Mouse (Mus musculus) midbrain, embryonic 16.5 days (tissue): Measurements from ENCODE around the gene Antxr2. TPM values are rescaled to one million over a fixed set of nuclear protein-coding genes. Genes with fewer than 3 reads are reported as not detected.

Experiments
- ATAC-seq: fragments of 200-750 bp; cut with Nextera tagmentation; 2 replicates; pipeline ENCODE4 v1.8.0; 2017; ENCODE audit warnings: moderate TSS enrichment
- H3K27ac ChIP-seq: fragments of 300-500 bp; sonication (generic); 2 replicates; pipeline ENCODE4 v1.5.1; 2014; ENCODE audit warnings: mild to moderate bottlenecking, low read length, mixed read lengths
- H3K27me3 ChIP-seq: fragments of 300-500 bp; sonication (generic); 2 replicates; pipeline ENCODE4 v1.6.1; 2014; ENCODE audit warnings: low read depth, low read length, mixed read lengths; ENCODE audit not compliant: control insufficient read depth, insufficient read depth
- H3K36me3 ChIP-seq: fragments of 300-500 bp; sonication (generic); 2 replicates; pipeline ENCODE4 v1.6.1; 2014; ENCODE audit warnings: mild to moderate bottlenecking, low read length, moderate library complexity, mixed read lengths; ENCODE audit not compliant: control insufficient read depth, insufficient read depth
- H3K4me1 ChIP-seq: fragments of 300-500 bp; sonication (generic); 2 replicates; pipeline ENCODE4 v1.6.1; 2014; ENCODE audit warnings: mild to moderate bottlenecking, low read length, mixed read lengths; ENCODE audit not compliant: control insufficient read depth, insufficient read depth
- H3K4me2 ChIP-seq: fragments of 300-500 bp; sonication (generic); 2 replicates; pipeline ENCODE4 v1.6.1; 2014; ENCODE audit warnings: mild to moderate bottlenecking, low read length, mixed read lengths
- H3K4me3 ChIP-seq: fragments of 300-500 bp; sonication (generic); 2 replicates; pipeline ENCODE4 v1.5.1; 2014; ENCODE audit warnings: low read depth, mild to moderate bottlenecking, low read length, moderate library complexity, mixed read lengths
- H3K9ac ChIP-seq: fragments of 300-500 bp; sonication (generic); 2 replicates; pipeline ENCODE4 v1.6.1; 2014; ENCODE audit warnings: low read depth, low read length, mixed read lengths
- H3K9me3 ChIP-seq: fragments of 300-500 bp; sonication (generic); replicated peaks from 2 replicates; pipeline ENCODE4 v1.6.1; 2014; ENCODE audit warnings: mild to moderate bottlenecking, low read length, mixed read lengths; ENCODE audit not compliant: control insufficient read depth, poor library complexity, severe bottlenecking
- WGBS: fragments of 180-500 bp; shearing (Covaris S2); extraction: QIAGEN DNeasy Blood & Tissue Kit; methylation state at CpG from one replicate; pipeline ENCODE4 v1.1.7; 2014; 5-methylcytosine and 5-hydroxymethylcytosine counted together
- polyA plus RNA-seq: library from polyadenylated mRNA; unstranded; fragments of >200 nt; fragmentation: Nextera tagmentation; extraction: Ambion mirVana; gene quantifications from 2 replicates; pipeline ENCODE4 v1.2.1, GENCODE M21; 2015

Antxr2 gene
- polyA plus RNA-seq, 1 experiment from 2014 or later: 2.4 TPM

DNA sequence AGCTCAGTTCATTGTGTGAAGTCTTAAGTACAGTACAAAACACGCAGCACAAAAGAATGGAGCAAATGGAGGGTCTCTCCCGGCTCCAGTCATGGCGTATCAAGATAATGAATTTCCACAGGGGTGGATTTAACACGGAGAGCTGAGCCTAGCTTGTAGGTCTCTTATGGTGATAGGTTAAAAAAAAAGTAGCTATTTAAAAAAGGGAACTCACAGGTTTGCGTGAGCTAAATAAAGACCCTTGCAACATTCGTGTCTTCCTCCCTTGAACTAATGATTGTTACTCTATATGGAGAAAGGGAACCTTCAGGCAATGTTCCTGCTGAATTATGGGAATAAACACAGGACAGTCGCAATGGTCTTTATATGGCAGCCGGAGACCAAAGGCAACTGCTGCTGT lies 150.7 kb downstream of the Antxr2 start:
- H3K4me1 ChIP-seq: no peaks in the 10 kb centered on the region
- H3K4me2 ChIP-seq: no peak overlapping the region
- H3K27ac ChIP-seq: no peak overlapping the region
- ATAC-seq: no peak
- H3K4me3 ChIP-seq: no peak overlapping the region
- H3K9ac ChIP-seq: no peak overlapping the region
- no peaks in the 10 kb centered on the region for H3K9me3 ChIP-seq
- H3K36me3 ChIP-seq: no peaks in the 10 kb centered on the region
- no peaks in the 10 kb centered on the region for H3K27me3 ChIP-seq
- WGBS: 56% methylated on average over 8 of the region's 8 CpGs

GRCm38 (mm10) chr5:97878871-97879270 lies 152.0 kb downstream of the Antxr2 start:
- Histone ChIP-seq H3K4me1 (no peaks in the 10 kb centered on the region), H3K4me3 (no peak overlapping the region), H3K27me3 (no peaks in the 10 kb centered on the region), H3K9me3 (no peaks in the 10 kb centered on the region), H3K4me2 (no peak overlapping the region), H3K36me3 (no peaks in the 10 kb centered on the region), H3K27ac (no peak overlapping the region), H3K9ac (no peak overlapping the region)
- ATAC-seq: no peak
- 58% methylated on average over 3 of the region's 3 CpGs for WGBS

- ATAC-seq: no peak
- H3K27ac ChIP-seq: no peak overlapping the region
- no peaks in the 10 kb centered on the region for H3K9me3 ChIP-seq
- no peak overlapping the region for H3K9ac ChIP-seq
- H3K4me3 ChIP-seq: no peak overlapping the region
- H3K36me3 ChIP-seq: no peaks in the 10 kb centered on the region
- no peaks in the 10 kb centered on the region for H3K4me1 ChIP-seq
- no peak overlapping the region for H3K4me2 ChIP-seq
- no peaks in the 10 kb centered on the region for H3K27me3 ChIP-seq
- 67% methylated on average over 1 of the region's 1 CpGs for WGBS
Observed at GRCm38 (mm10) chr5:97878215-97878794, 152.5 kb downstream of the Antxr2 start.

DNA sequence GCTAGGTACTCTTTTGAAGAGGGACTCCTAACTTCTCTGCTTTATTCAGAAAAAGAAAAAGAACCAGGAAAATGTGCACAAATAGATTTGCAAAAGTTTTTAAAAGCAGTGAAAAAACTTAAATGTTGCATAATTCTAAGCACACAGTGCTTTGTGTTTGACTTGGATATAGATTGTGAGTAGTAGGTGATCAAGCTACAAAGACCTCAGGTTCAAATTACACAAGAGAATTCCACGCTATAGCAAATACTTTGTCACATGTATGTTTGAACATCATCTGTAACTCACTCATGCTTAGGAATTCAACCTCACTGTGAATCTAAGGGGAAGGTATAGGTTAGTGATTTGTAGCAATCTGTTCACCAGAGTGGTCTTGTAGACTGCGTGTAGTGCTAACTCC lies 153.9 kb downstream of the Antxr2 start:
- H3K4me2 ChIP-seq: no peak overlapping the region

GRCm38 (mm10) chr5:97867921-97868320 lies 162.9 kb downstream of the Antxr2 start:
- Histone ChIP-seq H3K4me1 (no peaks in the 10 kb centered on the region), H3K27me3 (no peaks in the 10 kb centered on the region), H3K4me3 (no peak overlapping the region), H3K9ac (no peak overlapping the region), H3K27ac (no peak overlapping the region), H3K36me3 (no peaks in the 10 kb centered on the region), H3K4me2 (no peak overlapping the region), H3K9me3 (no peaks in the 10 kb centered on the region)
- WGBS: 88% methylated on average over 2 of the region's 2 CpGs
- ATAC-seq: no peak

More for the DNA sequence above, 153.9 kb downstream of the Antxr2 start:
- H3K36me3 ChIP-seq: no peaks in the 10 kb centered on the region
- H3K9me3 ChIP-seq: no peaks in the 10 kb centered on the region
- H3K4me3 ChIP-seq: no peak overlapping the region
- no peaks in the 10 kb centered on the region for H3K27me3 ChIP-seq
- H3K4me1 ChIP-seq: no peaks in the 10 kb centered on the region
- no peak for ATAC-seq
- no peak overlapping the region for H3K27ac ChIP-seq
- H3K9ac ChIP-seq: no peak overlapping the region
- 90% methylated on average over 2 of the region's 2 CpGs for WGBS

GRCm38 (mm10) chr5:97866975-97867374 lies 163.9 kb downstream of the Antxr2 start:
- WGBS: 95% methylated on average over 3 of the region's 3 CpGs
- H3K4me3 ChIP-seq: no peak overlapping the region
- H3K36me3 ChIP-seq: no peaks in the 10 kb centered on the region
- H3K27me3 ChIP-seq: no peaks in the 10 kb centered on the region
- ATAC-seq: no peak
- no peak overlapping the region for H3K9ac ChIP-seq
- H3K27ac ChIP-seq: no peak overlapping the region
- H3K4me1 ChIP-seq: no peaks in the 10 kb centered on the region
- no peaks in the 10 kb centered on the region for H3K9me3 ChIP-seq
- H3K4me2 ChIP-seq: no peak overlapping the region

GRCm38 (mm10) chr5:97857101-97857500 lies 173.7 kb downstream of the Antxr2 start:
- no peaks in the 10 kb centered on the region for H3K9me3 ChIP-seq
- no peak overlapping the region for H3K4me2 ChIP-seq
- ATAC-seq: no peak
- no peaks in the 10 kb centered on the region for H3K27me3 ChIP-seq
- H3K27ac ChIP-seq: no peak overlapping the region
- no peaks in the 10 kb centered on the region for H3K36me3 ChIP-seq
- no peak overlapping the region for H3K4me3 ChIP-seq
- no peaks in the 10 kb centered on the region for H3K4me1 ChIP-seq
- H3K9ac ChIP-seq: no peak overlapping the region

DNA sequence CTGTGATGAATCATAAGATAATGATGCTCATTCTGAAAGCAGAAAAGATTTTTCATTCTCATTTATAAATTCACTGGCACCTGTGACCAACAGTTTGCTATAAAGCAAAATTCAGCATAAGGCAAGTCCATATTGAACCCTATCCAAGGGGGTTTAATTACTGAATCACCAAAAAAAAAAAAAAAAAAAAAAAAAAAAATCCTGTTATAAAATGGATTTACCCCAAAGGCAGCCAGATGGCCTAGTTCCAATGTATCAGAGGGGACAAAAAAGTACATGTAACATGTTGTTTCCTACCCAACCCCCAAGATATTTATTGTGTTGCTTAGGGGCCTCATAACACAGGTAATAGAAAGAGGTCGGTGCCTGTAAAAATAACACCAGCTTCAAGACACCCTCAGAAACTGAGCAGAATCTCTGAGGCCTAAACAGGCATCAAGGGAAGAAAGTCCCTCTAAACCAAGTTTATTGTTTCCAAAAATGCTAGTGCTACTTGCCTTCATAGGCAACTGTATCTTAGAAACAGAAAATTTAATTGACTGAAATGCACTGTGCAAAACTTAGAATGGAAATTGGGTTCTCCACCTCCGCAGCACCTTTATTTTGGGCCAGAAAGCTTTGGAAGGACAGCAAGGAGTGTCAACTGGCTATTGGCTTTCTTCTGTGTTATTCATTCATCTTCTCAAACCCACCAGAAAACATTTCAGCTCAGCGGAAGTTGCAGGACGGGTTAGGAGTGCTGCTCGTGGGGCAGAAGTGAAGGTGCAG lies 178.7 kb downstream of the Antxr2 start:
- Histone ChIP-seq H3K27me3 (no peaks in the 10 kb centered on the region), H3K4me1 (no peaks in the 10 kb centered on the region), H3K9me3 (no peaks in the 10 kb centered on the region), H3K36me3 (no peaks in the 10 kb centered on the region), H3K4me3 (no peak overlapping the region), H3K4me2 (no peak overlapping the region), H3K9ac (no peak overlapping the region), H3K27ac (no peak overlapping the region)
- 91% methylated on average over 5 of the region's 5 CpGs for WGBS
- no peak for ATAC-seq

GRCm38 (mm10) chr5:97847204-97847895 lies 183.5 kb downstream of the Antxr2 start:
- ATAC-seq: no peak
- Histone ChIP-seq H3K9me3 (no peaks in the 10 kb centered on the region), H3K27me3 (no peaks in the 10 kb centered on the region), H3K4me1 (no peaks in the 10 kb centered on the region), H3K4me2 (no peak overlapping the region), H3K9ac (no peak overlapping the region), H3K36me3 (no peaks in the 10 kb centered on the region), H3K27ac (no peak overlapping the region), H3K4me3 (no peak overlapping the region)
- WGBS: 86% methylated on average over 10 of the region's 10 CpGs
